Mouse (Mus musculus) small intestine, adult 2 months (tissue): ENCODE measurements around the gene Socs5.

Source experiments
- CTCF ChIP-seq: fragments of 200-500 bp; IDR thresholded peaks from 2 replicates; pipeline ENCODE4 v1.5.1; 2012; ENCODE audit warnings: low read depth, mild to moderate bottlenecking, control low read depth, inconsistent platforms, low read length, moderate library complexity, mixed read lengths; ENCODE audit not compliant: insufficient replicate concordance, insufficient read length; ENCODE audit errors: extremely low read depth
- POLR2A ChIP-seq: fragments of 200-500 bp; IDR thresholded peaks from 2 replicates; pipeline ENCODE4 v1.6.1; 2012; ENCODE audit warnings: low read depth, mild to moderate bottlenecking, control low read depth, inconsistent platforms, low read length, moderate library complexity

- TF ChIP-seq POLR2A (no peak), CTCF (no peak)
Observed at GRCm38 (mm10) chr17:87080724-87081123, 26.8 kb upstream of the Socs5 start.
